Mouse (Mus musculus): Measurements from ENCODE around the gene Rex1bd.

Gene Rex1bd

DNA sequence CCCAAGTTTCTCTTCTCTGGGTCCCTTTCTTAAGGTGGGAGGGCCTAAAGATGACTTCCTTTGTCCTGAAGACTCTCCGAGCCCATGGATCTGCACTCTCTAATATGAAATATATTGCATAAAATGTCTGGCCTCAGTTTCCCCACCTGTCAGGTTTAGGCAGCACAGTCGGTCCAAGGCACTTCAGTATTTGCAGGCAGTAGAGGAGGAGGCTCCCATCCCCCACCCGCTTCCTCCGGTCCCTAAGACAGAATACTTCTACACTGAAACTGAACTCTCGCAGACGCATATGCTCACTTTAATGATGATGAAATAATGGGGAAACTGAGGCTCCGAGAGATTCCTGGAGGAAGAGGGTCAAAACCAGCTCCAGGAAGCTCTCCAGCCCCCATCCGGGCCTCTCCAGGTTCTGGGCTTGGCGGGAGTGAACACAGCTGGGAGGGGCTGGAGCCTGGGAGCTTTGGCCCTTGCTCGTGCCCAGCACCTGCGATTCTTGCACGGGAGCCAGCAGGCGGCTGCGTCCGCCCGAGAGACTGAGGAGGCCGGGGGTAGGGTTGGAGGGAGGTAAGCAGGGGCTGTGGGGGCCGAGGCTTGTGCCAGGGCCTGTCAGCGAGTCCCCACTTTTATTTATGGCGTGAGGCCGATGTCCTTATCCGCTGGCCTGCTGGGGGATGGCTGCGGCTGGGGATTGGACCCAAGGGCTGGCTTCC, 4.6 kb downstream of the Rex1bd start:
- DNase-seq (ENCODE audit: low spot score), result no peak

DNA sequence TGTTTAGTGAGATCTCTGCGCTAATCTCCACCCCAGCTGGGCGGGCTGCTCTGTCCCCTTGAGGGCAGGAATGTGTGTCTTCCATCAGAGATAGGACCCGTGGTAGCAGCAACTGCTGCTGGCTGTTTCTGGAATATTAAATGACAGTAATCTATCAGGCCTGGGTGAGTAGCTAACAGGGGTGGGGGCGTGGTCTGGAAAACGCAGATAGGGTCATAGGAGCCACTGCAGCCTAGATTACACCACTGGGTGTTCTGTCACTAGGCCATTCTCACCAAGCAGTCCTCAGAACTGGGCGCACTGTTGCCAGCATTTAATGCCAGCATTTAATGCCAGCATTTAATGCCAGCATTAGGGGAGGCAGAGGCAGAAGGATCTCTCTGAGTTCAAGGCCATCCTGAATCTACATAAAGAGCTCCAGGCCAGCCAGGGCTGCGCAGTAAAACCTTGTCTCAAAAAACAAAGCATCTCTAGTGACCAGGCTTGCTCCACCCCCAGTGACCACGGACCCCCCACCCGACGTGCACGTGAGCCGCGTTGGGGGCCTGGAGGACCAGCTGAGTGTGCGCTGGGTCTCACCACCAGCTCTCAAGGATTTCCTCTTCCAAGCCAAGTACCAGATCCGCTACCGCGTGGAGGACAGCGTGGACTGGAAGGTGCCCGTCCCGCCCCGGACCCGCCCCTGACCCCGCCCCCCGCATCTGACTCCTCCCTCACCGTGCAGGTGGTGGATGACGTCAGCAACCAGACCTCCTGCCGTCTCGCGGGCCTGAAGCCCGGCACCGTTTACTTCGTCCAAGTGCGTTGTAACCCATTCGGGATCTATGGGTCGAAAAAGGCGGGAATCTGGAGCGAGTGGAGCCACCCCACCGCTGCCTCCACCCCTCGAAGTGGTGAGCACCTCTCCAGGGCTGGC, 5.9 kb downstream of the Rex1bd start:
- DNase-seq (ENCODE audit: low spot score), result no peak

- DNase-seq (ENCODE audit: low spot score), result no peak
These were observed 10.8 kb downstream of the Rex1bd start for GRCm38 (mm10) chr8:70495771-70496062.

DNA sequence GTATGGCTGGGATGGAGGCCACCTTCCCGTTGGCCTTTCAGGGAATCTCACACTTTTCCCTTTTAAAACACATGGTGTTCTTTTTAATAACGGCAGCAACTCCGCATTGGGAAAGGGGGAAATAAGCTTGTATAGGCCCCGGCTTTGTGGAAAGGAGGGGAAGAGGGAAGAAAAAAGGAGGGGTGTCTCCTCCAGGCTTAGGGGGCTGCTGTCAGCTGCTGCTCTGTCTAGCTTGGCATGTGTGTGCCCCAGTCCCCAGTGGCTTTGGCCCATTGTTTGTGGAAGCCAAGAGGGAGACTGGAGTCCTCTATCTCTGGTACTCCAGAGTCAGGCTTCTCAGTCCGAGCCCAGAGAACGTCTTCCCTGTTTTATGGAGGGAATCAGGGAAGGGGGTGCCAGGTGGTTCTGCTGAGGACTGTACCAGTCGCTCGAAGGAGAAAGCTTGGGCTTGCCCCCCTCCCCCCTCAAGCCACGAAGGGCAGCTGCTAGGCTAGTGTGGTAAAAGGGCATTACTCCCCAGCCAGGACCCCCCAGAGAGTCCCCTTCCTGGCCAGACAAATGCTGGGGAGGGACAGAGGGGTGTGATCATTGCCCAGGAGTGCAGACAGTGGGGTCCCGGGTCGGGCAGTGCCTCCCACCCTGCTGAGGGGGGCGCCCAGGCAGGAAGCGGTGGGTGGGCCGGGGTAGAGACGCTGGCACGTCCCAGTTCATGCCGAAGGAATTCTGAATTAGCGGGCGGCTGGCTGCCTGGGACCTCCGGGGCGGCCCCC, 11.4 kb downstream of the Rex1bd start:
- no peak for DNase-seq (ENCODE audit: low spot score)

DNA sequence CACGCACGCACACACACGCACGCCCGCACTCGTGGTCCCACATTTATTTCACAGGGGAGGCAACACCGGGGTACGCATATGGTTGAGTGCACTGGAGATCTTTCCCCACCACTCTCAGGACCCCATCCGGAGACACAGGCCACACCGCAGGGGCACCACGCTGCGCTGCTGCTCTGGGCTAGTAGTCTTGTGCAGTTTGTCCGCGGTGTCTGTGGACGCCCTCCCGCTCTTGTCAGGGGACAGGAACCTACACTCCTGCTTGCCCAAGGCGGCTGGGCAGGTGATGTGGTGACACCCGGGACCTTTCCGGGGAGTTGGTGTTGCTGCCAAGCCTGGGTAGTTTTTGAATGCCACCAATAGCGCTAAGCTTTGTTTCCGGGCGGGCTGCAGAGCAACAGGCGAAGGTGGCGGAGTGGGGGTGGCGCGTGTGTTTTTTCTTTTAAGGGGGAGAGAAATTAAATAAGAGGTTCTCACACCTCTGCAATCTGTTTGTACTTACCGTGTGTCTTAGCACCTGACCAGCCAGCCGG, 12.1 kb downstream of the Rex1bd start:
- DNase-seq (ENCODE audit: low spot score), result no peak

- DNase-seq (ENCODE audit: low spot score), result no peak
These were observed 12.7 kb downstream of the Rex1bd start for GRCm38 (mm10) chr8:70493692-70494415.

DNA sequence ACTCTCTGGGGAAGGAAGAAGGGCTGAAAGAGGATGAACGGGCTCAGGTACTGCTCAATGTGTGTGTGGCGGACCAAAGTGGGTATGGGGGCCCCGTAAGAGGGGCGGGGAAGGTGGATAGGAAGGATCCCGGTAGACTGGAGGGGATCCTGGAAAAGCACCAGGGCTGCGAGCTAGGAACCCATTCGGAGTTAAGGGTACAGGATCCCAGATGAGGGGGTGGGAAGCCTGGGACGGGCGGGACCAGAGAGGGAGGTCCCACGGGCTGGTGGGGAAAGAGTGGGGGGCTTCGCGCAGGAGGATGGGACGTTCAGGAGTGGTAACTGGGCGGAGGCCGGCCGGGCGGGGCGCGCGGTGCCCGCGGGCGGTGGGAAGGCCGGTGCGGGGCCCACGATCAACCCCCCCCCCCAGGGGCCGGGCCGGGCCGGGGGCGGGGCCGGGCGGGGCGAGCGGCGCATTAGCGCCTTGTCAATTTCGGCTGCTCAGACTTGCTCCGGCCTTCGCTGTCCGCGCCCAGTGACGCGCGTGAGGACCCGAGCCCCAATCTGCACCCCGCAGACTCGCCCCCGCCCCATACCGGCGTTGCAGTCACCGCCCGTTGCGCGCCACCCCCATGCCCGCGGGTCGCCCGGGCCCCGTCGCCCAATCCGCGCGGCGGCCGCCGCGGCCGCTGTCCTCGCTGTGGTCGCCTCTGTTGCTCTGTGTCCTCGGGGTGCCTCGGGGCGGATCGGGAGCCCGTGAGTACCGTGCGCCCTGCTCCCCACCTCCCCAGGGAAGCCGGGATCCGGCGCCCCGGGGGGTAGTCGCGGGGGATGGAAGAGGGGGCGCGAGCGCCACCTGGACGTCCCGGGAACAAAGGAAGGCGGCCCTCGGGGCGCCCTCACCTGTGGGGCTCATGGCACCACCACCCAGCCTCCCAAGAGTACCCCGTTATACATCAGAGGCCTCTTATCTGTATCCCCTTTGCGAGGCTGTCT, 13.6 kb downstream of the Rex1bd start, which contains the start of gene Crlf1:
Gene Crlf1, plus strand, starts transcription at position 495 of the 977 bp plus-strand sequence.
- no peak for DNase-seq (ENCODE audit: low spot score)

GRCm38 (mm10) chr8:70490880-70491495, 15.6 kb downstream of the Rex1bd start:
- no peak for DNase-seq (ENCODE audit: low spot score)

GRCm38 (mm10) chr8:70490061-70490879, 16.3 kb downstream of the Rex1bd start:
- no peak for DNase-seq (ENCODE audit: low spot score)

DNA sequence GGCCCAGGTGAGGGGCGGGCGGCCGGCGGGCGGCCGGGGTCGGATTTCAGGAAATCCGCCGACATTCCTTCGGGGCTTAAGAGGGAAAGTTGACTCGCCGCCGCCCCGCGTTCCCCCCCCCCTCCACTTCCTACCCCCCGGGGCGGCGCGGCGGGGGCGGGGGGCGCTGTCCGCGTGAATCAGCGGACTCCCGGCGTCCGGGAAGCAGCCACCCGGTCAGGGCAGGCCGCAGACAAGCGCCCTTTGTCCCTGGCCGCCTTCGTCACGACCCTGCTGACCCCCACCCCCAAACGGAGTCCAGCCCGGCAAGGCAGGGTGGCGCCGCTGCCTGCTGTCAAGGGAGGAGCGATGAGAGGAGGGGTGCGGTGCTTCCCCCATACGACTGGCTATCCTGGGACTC, 17.0 kb downstream of the Rex1bd start:
- no peak for DNase-seq (ENCODE audit: low spot score)

- DNase-seq (ENCODE audit: low spot score), result no peak
These were observed 17.6 kb downstream of the Rex1bd start for GRCm38 (mm10) chr8:70488931-70489470.

GRCm38 (mm10) chr8:70487993-70488796, 18.4 kb downstream of the Rex1bd start:
- no peak for DNase-seq (ENCODE audit: low spot score)

DNA sequence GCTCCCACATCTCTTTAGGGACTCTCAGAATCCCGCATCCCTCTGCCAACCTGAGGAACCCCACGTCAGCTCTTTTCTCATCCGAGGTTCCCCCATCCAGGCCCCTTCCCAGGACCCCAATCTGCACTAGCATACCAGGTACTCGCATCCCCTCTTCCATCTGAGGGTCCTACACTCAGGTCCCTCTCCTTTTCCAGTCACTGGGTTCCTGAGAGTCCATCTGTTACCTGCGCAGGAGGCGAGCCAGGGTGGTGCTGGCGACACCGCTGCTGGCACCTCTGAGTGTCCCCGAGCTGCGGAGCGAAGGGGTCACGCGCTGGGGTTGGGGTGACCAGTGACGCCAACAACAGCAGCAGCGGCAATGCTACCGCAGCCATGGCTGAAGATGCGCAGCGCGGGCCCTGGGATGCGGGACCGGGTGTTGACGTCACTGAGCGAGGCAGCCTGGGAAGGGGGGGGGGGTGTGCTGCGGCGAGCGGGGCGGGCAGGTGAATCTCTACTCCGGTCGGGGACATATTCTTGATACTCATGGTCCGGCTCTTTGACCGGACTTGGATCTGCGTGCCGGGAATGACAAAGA, 19.5 kb downstream of the Rex1bd start, which contains the start of gene Tmem59l:
Gene Tmem59l, minus strand, starts transcription at position 418 of the 580 bp plus-strand sequence.
- no peak for DNase-seq (ENCODE audit: low spot score)

DNA sequence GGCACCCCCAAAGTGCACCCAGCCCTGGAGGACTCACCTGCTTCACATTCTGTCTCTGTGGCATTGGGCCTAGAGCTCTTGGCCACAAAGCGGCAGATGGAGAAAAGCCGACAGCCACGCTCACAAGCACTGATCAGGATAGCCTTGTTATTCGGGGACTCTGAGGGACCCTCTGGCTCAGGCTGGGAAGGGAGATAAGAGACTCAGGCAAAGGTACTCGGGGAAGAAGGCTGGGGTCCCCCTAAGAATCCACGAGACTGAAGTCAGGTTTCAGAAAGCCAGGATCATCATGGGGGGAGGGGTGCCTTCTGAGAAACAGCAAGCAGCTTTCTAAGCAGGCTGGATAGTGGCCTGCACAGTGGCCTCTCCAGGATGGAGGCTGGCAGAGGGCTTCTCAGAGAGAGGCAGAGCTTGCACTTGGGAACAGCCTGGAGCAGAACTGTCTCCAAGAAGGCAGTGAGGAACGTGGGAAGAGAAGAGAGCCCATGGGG, 20.3 kb downstream of the Rex1bd start:
- no peak for DNase-seq (ENCODE audit: low spot score)

DNA sequence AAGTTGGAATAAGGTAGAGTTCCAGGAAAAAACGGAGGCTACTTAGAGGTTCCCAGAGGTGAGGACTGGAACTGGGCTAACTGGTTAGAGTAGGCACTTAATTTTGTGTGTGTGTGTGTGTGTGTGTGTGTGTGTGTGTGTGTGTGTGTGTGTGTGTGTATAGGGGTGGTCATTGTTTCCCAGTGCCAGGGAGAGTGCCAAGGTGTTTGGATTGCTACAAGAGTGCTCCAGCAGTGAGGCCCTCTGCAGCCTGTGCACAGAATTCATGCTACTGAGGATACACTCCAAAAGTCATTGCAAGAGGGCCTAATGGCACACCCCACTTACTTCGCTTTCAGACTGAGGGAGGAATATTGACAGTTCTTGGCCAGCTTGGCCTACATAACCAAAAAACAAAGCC, 23.6 kb downstream of the Rex1bd start:
- no peak for DNase-seq (ENCODE audit: low spot score)

DNA sequence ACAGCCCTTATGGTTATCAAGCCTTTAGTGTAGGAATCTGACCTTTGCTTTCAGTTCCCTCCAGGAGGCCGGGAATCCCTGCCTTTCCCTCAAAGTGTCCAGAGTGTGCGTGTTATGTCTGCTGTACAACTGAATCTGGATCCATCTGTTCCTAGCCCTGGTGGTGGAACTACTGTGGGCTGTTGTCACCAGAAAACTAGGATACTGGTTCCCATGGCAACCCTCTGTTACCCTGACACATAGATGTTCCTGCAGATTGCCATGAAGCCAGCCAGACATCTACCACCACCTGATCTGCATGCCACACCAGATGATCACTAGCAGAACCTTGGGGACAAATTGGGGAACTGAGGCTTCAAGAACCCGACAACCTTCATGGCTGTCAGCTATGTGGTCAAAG, 24.6 kb downstream of the Rex1bd start:
- no peak for DNase-seq (ENCODE audit: low spot score)

GRCm38 (mm10) chr8:70477269-70477982, 29.1 kb downstream of the Rex1bd start:
- no peak for DNase-seq (ENCODE audit: low spot score)
